Mouse (Mus musculus) cerebellum, adult (tissue): ENCODE results near the gene Ptpn3.

ENCODE experiments used
- ATAC-seq: cut with Nextera tagmentation; 2 replicates; pipeline ENCODE4 v1.9.2; 2017; ENCODE audit warnings: mild to moderate bottlenecking, moderate library complexity, mixed read lengths; ENCODE audit not compliant: insufficient number of reproducible peaks, low FRiP score, low TSS enrichment

Ptpn3 gene

DNA sequence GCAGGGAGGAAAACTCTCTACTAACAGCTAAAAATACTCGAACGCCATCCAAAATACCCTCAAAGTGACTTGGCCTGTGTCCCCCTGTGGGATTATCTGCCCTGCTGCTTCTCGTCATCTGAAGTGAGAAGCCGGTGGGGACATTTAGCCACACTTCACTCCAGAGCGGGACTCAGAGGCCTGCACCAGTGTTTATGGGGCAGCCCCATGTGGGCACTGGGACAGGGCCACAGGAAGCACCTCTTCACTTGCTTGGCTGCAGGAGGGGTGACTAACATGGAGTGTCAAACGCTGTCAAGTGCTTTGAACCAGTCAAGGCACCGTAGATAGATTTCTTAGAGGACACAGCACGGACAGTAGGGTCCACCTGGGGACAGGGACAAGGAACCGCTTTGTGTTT is 35.2 kb downstream of the Ptpn3 start:
- ATAC-seq: no peak

DNA sequence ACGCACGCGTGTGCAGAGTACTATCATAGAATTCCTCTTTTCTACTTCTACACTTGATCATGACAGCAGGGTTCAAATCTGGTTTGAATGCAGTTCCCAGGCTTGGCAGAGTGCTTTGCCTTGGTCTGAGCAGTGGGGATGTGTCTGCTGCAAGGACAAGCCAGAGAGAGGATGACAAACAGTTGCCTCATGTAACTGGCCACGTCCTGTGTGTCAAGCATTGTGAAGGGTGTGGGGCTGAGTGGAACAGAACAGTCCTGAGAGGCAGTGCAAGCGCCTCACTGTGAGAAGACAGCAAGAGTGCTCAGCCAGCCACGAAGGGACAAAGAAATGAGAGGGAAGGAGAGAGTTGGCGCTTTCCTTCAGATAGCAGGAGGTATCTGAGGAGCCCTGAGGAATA is 37.9 kb downstream of the Ptpn3 start:
- no peak for ATAC-seq

GRCm38 (mm10) chr4:57263061-57263685 is 38.5 kb downstream of the Ptpn3 start:
- no peak for ATAC-seq

DNA sequence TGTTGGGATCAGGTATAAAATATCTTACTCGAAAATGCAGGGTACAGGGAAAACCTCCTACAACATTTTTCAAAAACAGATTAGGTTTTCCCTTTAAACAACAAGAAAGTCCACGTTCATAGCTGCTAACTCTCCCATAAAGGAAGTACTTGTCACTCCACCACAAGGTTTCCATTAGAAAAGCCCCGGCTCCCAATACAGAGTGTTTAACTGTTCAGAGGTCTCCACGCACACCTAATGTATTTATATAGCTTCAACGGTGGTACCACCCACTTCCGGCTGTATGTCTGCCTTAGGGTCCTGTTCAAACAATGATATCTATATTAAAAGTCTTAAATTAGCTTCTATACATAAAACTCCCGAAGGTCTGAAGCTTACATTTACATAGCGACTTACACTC is 39.2 kb downstream of the Ptpn3 start:
- ATAC-seq: no peak

DNA sequence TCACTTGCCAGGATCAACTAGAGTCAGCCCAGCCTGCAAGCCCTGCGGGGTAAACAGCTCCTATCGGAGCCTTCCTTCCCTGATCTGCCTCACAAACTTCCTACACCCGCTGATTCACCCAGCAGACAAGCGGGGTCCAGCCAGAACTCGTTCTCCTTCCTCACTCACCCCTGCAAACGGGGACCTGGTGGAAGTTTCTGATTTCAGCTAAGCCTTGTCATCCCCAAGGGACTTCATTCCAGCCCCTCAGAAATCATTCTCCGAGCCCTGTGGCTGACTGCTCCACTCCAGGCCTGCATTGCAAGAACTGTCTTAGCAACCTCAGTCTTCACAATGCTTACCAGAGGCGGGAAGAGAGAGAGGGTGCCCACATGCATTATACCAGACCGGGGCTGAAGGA is 39.8 kb downstream of the Ptpn3 start:
- ATAC-seq: no peak

- ATAC-seq: no peak
Measured at GRCm38 (mm10) chr4:57258159-57259035, 43.2 kb downstream of the Ptpn3 start.

DNA sequence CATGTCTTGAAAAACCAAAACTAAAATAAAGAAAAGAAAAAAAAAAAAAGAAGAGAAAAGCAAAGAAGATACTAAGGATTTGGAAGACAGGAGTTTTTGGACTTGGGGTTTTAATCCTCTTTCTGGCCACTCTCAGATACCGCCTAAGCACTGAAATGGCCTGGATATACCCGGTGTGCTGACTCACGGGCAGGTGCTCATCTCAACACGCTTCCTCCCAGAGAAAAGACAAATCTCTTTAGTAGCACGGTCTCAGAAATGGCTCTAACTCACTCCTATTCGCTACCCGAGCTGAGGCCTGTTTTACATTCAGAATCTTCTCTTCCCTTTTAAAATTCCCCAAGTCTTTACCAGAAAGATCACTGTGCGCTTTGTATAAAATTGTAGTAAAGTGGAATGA is 44.2 kb downstream of the Ptpn3 start:
- ATAC-seq: no peak

DNA sequence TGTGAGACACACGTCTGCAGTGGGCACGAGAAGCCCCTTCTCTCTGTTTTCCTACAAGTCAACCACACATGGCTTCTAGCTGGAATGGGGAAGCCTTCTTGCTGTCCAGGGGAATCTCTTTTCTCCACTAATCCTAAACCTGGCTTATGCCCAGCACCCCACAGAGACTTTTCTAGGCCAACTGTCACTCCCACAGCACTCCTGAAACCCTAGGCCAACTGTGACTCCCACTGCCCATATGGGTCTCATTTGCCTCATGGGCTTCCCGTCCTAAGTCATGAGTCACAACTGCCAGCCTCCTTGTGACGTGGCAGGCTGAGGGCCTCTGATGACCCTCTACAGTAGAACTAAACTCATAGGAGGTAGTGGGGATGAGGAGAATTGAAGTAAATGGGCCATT is 44.9 kb downstream of the Ptpn3 start:
- ATAC-seq: peak; percentile 91

- no peak for ATAC-seq
Measured at GRCm38 (mm10) chr4:57254412-57254811, 47.2 kb downstream of the Ptpn3 start.

- 0 out of 2 replicates have a peak, but pooled peaks have one; percentile 20 for ATAC-seq
Measured at GRCm38 (mm10) chr4:57250636-57251035, 51.0 kb downstream of the Ptpn3 start.

DNA sequence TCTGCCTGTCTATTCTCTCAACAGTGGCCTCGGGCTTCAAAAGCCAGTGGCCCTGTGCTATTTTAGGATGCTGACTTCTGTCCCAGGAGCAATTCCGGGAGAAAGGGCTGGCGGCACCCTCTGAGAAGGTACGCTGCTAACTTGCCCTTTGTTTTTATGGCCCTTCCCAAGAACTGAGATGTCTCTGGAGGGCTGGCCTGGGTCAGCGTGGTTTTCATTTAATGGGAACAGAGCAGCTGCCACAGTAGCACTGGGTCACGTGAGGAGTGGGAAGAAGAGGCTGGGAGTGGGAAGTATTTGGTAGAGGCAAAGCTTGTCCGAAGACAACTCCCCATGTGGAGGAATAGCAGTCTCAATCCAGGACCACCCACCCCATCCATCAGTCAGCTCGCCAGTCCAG is 52.5 kb downstream of the Ptpn3 start:
- no peak for ATAC-seq

GRCm38 (mm10) chr4:57244874-57245273 is 56.8 kb downstream of the Ptpn3 start:
- no peak for ATAC-seq

DNA sequence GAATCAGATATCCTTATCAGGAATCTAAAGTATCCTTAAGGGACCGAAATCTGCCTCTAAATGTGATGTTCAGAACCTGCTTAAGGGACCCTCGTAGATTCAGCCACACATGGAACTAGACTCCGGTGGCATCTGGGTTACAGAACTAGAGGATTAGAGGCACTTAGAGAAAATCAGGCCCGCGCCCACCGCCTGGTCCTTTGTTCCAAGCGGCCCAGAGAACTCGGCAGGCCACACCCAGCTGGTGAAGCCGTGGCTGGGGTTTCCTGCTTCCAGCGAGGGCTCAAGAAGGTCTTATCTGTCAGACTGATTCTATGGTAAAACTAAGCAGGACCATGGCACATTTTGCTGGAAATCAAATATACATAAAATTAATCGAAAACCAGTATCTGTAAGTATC is 58.3 kb downstream of the Ptpn3 start:
- ATAC-seq: no peak

DNA sequence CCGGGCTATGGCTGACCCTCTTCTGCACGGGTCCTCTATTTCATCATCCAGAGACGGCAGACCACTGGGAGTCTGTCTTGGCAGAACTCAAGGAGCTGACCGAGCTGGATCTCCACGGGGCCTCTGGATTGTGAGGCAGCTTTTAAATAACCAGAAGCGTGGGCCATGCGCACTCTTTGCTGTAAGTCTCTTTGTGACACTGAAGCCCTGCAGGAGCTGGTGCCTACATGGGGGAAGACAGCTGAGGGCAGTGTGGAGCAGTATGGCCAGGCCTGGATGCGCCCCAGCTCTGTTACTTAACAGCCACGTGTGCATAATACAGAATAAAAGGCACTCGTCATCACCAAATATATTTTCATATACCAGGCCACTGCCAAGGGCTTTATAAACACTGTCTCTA is 60.7 kb downstream of the Ptpn3 start:
- ATAC-seq: peak; percentile 51; the same call in 1 of the 2 replicates

DNA sequence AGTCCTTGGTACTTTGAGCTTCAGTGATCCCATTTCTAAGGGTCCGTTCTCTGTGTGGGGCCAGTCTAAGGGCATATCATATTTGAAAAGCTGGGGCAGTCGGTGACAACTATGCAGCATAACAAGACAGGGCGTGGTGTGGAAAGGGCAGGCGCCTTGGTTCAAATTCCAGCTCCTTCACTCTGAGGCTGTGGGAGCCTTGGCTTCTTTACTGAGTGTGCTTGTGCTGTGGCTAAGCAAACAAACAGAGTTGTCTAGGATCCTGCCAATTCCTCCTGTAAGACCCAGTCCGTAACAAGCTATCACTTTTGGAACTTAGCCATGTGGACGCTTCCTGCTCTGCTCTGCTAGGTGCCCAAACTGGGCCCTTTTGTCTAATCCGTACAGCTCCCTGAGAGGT is 61.5 kb downstream of the Ptpn3 start:
- ATAC-seq: no peak

DNA sequence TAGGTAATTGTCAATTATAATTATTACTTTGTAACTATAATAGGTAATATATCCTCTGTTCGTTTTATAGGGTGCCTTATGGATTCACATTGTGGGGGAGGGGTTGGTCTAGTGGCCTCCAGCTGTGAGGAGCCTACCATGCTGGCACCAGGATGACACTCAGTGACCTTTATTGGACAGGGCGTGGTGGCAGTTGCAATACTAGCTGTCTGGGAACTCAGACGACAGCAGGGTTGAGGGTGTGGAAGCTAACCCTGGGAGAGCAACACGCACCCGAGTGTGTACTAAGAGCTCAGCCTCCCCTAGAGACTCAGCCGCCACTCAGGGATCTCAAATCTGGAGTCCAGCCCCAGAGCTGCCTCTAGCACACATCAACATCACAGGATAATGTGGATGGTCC is 62.5 kb downstream of the Ptpn3 start:
- no peak for ATAC-seq

GRCm38 (mm10) chr4:57238118-57238517 is 63.5 kb downstream of the Ptpn3 start:
- ATAC-seq: no peak

DNA sequence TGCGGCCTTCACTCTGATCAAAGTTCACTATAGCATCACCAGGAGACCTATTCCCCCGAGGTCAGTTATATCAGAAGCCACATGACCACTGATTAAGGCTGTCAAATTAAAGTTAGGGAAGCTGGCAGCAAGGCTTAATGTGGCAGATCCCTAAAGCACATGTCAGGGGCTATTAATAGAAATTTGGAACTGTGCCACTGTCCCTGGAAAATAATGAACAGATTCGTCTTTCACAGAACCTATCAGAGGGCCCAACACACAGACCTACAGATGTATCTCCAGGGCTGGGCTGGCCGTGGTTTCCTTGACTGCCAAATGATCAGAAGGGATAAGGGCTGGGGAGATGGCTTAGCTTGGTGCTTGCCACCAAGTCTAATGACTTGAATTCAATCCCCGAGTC is 65.1 kb downstream of the Ptpn3 start:
- no peak for ATAC-seq

DNA sequence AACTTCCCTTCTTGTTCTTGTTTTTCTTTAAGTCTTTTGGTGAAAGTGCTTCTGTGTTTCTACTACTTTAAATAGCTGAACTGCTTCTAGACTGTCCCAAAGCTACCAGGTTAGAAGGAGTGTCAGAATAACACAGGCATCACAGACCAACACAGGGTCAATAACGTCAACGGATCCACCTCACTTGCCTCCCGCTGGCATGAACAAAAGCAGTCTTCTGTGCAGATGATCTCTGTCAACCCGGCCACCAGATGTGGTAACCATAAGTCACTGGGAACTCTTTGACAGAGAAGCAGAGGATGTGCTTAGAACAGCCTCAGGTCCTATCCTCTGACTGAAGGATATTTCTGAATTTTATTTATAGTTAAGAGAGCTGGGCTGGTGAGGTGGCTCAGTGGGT is 65.9 kb downstream of the Ptpn3 start:
- ATAC-seq: no peak

DNA sequence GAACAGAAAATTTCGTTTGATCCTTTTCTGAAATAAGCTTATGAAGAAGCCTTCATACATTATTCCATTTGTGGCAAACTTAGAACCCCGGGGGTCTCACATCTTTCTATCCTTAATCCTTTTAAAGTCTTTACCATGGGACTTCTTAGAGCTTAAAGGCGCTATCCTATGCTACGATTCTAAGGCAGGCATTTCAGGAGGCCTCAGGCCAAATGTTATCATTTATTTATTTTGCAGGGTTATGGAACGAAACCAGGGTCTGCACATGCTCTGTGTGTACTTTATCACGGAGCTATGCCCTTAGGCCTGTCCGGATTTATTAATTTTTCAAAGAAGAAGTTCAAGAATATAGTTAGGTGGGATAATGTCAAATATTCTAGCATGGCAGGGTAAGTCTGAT is 67.3 kb downstream of the Ptpn3 start:
- no peak for ATAC-seq

GRCm38 (mm10) chr4:57232439-57232838 is 69.2 kb downstream of the Ptpn3 start:
- ATAC-seq: no peak

DNA sequence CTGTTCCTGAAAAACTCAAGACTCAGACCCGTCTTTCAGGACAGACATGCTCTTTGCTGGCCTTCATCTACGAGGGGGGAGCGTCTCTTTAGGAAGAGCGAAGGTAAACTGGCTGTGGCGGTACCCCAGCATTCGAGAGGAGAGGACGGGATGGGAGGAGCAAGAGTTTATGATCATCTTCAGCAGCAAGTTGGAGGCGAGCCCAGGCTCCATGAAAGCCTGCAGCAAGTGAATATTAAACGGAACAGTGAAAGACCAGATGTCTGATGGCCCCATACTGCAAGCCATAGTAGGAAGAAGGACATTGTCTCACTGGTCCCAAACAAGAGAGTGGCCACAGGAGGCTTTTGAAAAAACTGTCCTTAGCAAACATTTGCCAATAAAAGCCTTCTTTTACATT is 70.3 kb downstream of the Ptpn3 start:
- no peak for ATAC-seq
